Mouse (Mus musculus) cerebellum, adult 2 months (tissue): ENCODE data around the gene Tbc1d8b.

ENCODE experiments used
- CTCF ChIP-seq: fragments of 200-500 bp; IDR thresholded peaks from 2 replicates; pipeline ENCODE4 v1.5.1; 2011; ENCODE audit warnings: low read depth, mild to moderate bottlenecking, control low read depth, low read length, moderate library complexity, borderline replicate concordance; ENCODE audit not compliant: insufficient read depth
- POLR2A ChIP-seq: fragments of 200-500 bp; IDR thresholded peaks from 2 replicates; pipeline ENCODE4 v1.6.1; 2011; ENCODE audit warnings: low read length, control low read depth, borderline replicate concordance; ENCODE audit not compliant: insufficient read depth

DNA sequence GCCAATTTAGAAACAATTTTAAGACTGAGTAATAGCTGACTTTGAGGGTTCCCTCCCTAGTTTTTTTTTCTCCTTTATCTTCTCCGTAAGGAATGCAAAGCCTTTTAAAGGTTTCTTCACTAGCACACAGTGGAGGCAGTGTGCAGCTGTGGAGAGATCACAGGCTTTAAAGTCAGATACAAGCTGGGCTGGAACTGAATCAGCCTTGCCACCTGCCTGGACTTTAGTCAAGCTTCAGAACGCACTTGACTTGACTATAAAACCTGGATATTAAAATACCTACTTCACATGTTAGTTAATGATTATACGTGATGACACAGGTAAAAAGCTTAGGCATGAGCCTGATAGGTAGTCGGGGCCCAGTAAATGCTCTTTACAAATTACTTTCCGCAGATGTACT, 32.6 kb upstream of the Tbc1d8b start:
- TF ChIP-seq CTCF: no peak
- TF ChIP-seq POLR2A: no peak
